Mouse (Mus musculus) heart, embryonic 10.5 days (tissue): ENCODE measurements around the gene Slamf7. TPM values are rescaled to one million over a fixed set of nuclear protein-coding genes. Genes with fewer than 3 reads are reported as not detected.
A peak's percentile ranks its signal among the peaks of the same experiment; 100 is the strongest.

Source experiments
- DNase-seq: peaks from one replicate; pipeline ENCODE4 v3.0.0-alpha.2; 2017; ENCODE audit warnings: low spot score
- H3K27ac ChIP-seq: fragments of 300-500 bp; sonication (generic); 2 replicates; pipeline ENCODE4 v1.5.1; 2016; ENCODE audit warnings: mild to moderate bottlenecking
- H3K27me3 ChIP-seq: fragments of 300-500 bp; sonication (generic); 2 replicates; pipeline ENCODE4 v1.6.1; 2016; ENCODE audit warnings: mild to moderate bottlenecking; ENCODE audit not compliant: poor library complexity, insufficient read depth, severe bottlenecking
- H3K36me3 ChIP-seq: fragments of 300-500 bp; sonication (generic); 2 replicates; pipeline ENCODE4 v1.6.1; 2016; ENCODE audit warnings: mild to moderate bottlenecking, moderate library complexity
- H3K4me1 ChIP-seq: fragments of 300-500 bp; sonication (generic); 2 replicates; pipeline ENCODE4 v1.6.1; 2016; ENCODE audit warnings: mild to moderate bottlenecking
- H3K4me3 ChIP-seq: fragments of 300-500 bp; sonication (generic); 2 replicates; pipeline ENCODE4 v1.5.1; 2016; ENCODE audit warnings: mild to moderate bottlenecking, moderate library complexity
- H3K9me3 ChIP-seq: fragments of 300-500 bp; sonication (generic); 2 replicates; pipeline ENCODE4 v1.6.1; 2016; ENCODE audit warnings: mild to moderate bottlenecking, moderate library complexity
- WGBS: fragments of 180-500 bp; shearing (Covaris S2); methylation state at CpG from one replicate; pipeline ENCODE4 v1.1.7; 2016; 5-methylcytosine and 5-hydroxymethylcytosine counted together
- polyA plus RNA-seq: library from polyadenylated mRNA; unstranded; fragments of >200 nt; fragmentation: Nextera tagmentation; extraction: Ambion mirVana; gene quantifications from 2 replicates; pipeline ENCODE4 v1.2.1, GENCODE M21; 2016

Slamf7 gene
- polyA plus RNA-seq, 1 experiment from 2014 or later, result not detected

- no peak overlapping the region for H3K27ac ChIP-seq
- no peaks in the 10 kb centered on the region; the same call in 1 of the 2 replicates for H3K4me1 ChIP-seq
- WGBS, result 83% methylated on average over 7 of the region's 7 CpGs
- peak; percentile 67 for DNase-seq
- no peaks in the 10 kb centered on the region for H3K36me3 ChIP-seq
- no peaks in the 10 kb centered on the region for H3K27me3 ChIP-seq
- H3K9me3 ChIP-seq, result no peaks in the 10 kb centered on the region
- H3K4me3 ChIP-seq, result no peak overlapping the region
Observed at GRCm38 (mm10) chr1:171630041-171630440, 22.8 kb downstream of the Slamf7 start.

GRCm38 (mm10) chr1:171629168-171629567 is 23.7 kb downstream of the Slamf7 start:
- no peaks in the 10 kb centered on the region; the same call in 1 of the 2 replicates for H3K4me1 ChIP-seq
- WGBS, result 73% methylated on average over 6 of the region's 6 CpGs
- H3K4me3 ChIP-seq, result no peak overlapping the region
- H3K27ac ChIP-seq, result no peak overlapping the region
- H3K27me3 ChIP-seq, result no peaks in the 10 kb centered on the region
- H3K36me3 ChIP-seq, result no peaks in the 10 kb centered on the region
- H3K9me3 ChIP-seq, result no peaks in the 10 kb centered on the region
- DNase-seq, result peak; percentile 48

GRCm38 (mm10) chr1:171627801-171628200 is 25.0 kb downstream of the Slamf7 start:
- Histone ChIP-seq H3K4me1 (no peaks in the 10 kb centered on the region; the same call in 1 of the 2 replicates), H3K9me3 (no peaks in the 10 kb centered on the region), H3K36me3 (no peaks in the 10 kb centered on the region), H3K27ac (no peak overlapping the region), H3K27me3 (no peaks in the 10 kb centered on the region), H3K4me3 (no peak overlapping the region)
- WGBS, result 78% methylated on average over 3 of the region's 3 CpGs
- DNase-seq, result no peak

GRCm38 (mm10) chr1:171620091-171620490 is 32.7 kb downstream of the Slamf7 start:
- H3K27ac ChIP-seq, result no peak overlapping the region
- no peaks in the 10 kb centered on the region for H3K9me3 ChIP-seq
- WGBS, result 87% methylated on average over 6 of the region's 6 CpGs
- no peaks in the 10 kb centered on the region for H3K4me1 ChIP-seq
- H3K4me3 ChIP-seq, result no peak overlapping the region
- no peaks in the 10 kb centered on the region for H3K36me3 ChIP-seq
- DNase-seq, result peak; percentile 66
- H3K27me3 ChIP-seq, result no peaks in the 10 kb centered on the region

- Histone ChIP-seq H3K4me1 (no peaks in the 10 kb centered on the region), H3K36me3 (no peaks in the 10 kb centered on the region), H3K9me3 (no peaks in the 10 kb centered on the region), H3K4me3 (no peak overlapping the region), H3K27me3 (no peaks in the 10 kb centered on the region), H3K27ac (no peak overlapping the region)
- no peak for DNase-seq
- 84% methylated on average over 3 of the region's 3 CpGs for WGBS
Observed at GRCm38 (mm10) chr1:171619645-171620044, 33.2 kb downstream of the Slamf7 start.

GRCm38 (mm10) chr1:171619001-171619400 is 33.8 kb downstream of the Slamf7 start:
- no peaks in the 10 kb centered on the region for H3K27me3 ChIP-seq
- no peak overlapping the region for H3K27ac ChIP-seq
- H3K4me3 ChIP-seq, result no peak overlapping the region
- H3K9me3 ChIP-seq, result no peaks in the 10 kb centered on the region
- H3K4me1 ChIP-seq, result no peaks in the 10 kb centered on the region
- no peaks in the 10 kb centered on the region for H3K36me3 ChIP-seq
- WGBS, result 81% methylated on average over 8 of the region's 8 CpGs
- DNase-seq, result peak; percentile 61

GRCm38 (mm10) chr1:171616881-171617515 is 35.8 kb downstream of the Slamf7 start:
- H3K9me3 ChIP-seq, result no peaks in the 10 kb centered on the region
- no peak overlapping the region for H3K27ac ChIP-seq
- H3K36me3 ChIP-seq, result no peaks in the 10 kb centered on the region
- H3K4me3 ChIP-seq, result no peak overlapping the region
- 0 out of 2 replicates have a peak, but pooled peaks cover 2% of the 10 kb centered on the region for H3K27me3 ChIP-seq
- H3K4me1 ChIP-seq, result no peaks in the 10 kb centered on the region
- 71% methylated on average over 11 of the region's 11 CpGs for WGBS
- no peak for DNase-seq

GRCm38 (mm10) chr1:171613962-171614361 is 38.9 kb downstream of the Slamf7 start:
- Histone ChIP-seq H3K36me3 (no peaks in the 10 kb centered on the region), H3K27me3 (0 out of 2 replicates have a peak, but pooled peaks cover 2% of the 10 kb centered on the region), H3K4me3 (no peak overlapping the region), H3K27ac (no peak overlapping the region), H3K4me1 (no peaks in the 10 kb centered on the region), H3K9me3 (no peaks in the 10 kb centered on the region)
- DNase-seq, result no peak
- WGBS, result 41% methylated on average over 2 of the region's 2 CpGs

- 0 out of 2 replicates have a peak, but pooled peaks cover 2% of the 10 kb centered on the region for H3K27me3 ChIP-seq
- DNase-seq, result no peak
- no peaks in the 10 kb centered on the region for H3K9me3 ChIP-seq
- H3K36me3 ChIP-seq, result no peaks in the 10 kb centered on the region
- no peak overlapping the region for H3K27ac ChIP-seq
- H3K4me1 ChIP-seq, result no peaks in the 10 kb centered on the region
- WGBS, result 32% methylated on average over 1 of the region's 1 CpGs
- H3K4me3 ChIP-seq, result no peak overlapping the region
Observed at GRCm38 (mm10) chr1:171610781-171611180, 42.1 kb downstream of the Slamf7 start.

- no peak overlapping the region for H3K27ac ChIP-seq
- 81% methylated on average over 2 of the region's 2 CpGs for WGBS
- no peak overlapping the region for H3K4me3 ChIP-seq
- H3K36me3 ChIP-seq, result no peaks in the 10 kb centered on the region
- H3K27me3 ChIP-seq, result 0 out of 2 replicates have a peak, but pooled peaks cover 2% of the 10 kb centered on the region
- DNase-seq, result no peak
- no peaks in the 10 kb centered on the region for H3K9me3 ChIP-seq
- no peaks in the 10 kb centered on the region for H3K4me1 ChIP-seq
Observed at GRCm38 (mm10) chr1:171610026-171610425, 42.8 kb downstream of the Slamf7 start.

GRCm38 (mm10) chr1:171607176-171607575 is 45.7 kb downstream of the Slamf7 start, which contains the start of gene Ly9:
Gene Ly9, minus strand, starts transcription at chr1:171607410.
- no peak for DNase-seq
- Histone ChIP-seq H3K27me3 (no peaks in the 10 kb centered on the region), H3K36me3 (no peaks in the 10 kb centered on the region), H3K27ac (no peak within 1 kb of the TSS), H3K4me3 (no peak within 1 kb of the TSS), H3K4me1 (no peaks in the 10 kb centered on the region), H3K9me3 (no peaks in the 10 kb centered on the region)
- 82% methylated on average over 9 of the region's 9 CpGs for WGBS

GRCm38 (mm10) chr1:171606656-171607055 is 46.2 kb downstream of the Slamf7 start:
- Histone ChIP-seq H3K27ac (no peak overlapping the region), H3K27me3 (no peaks in the 10 kb centered on the region), H3K9me3 (no peaks in the 10 kb centered on the region), H3K4me1 (no peaks in the 10 kb centered on the region), H3K36me3 (no peaks in the 10 kb centered on the region), H3K4me3 (no peak overlapping the region)
- DNase-seq, result no peak
- WGBS, result 81% methylated on average over 3 of the region's 3 CpGs

GRCm38 (mm10) chr1:171604686-171605085 is 48.1 kb downstream of the Slamf7 start:
- Histone ChIP-seq H3K27ac (no peak overlapping the region), H3K9me3 (no peaks in the 10 kb centered on the region), H3K27me3 (no peaks in the 10 kb centered on the region), H3K4me1 (0 out of 2 replicates have a peak, but pooled peaks cover 5% of the 10 kb centered on the region), H3K4me3 (no peak overlapping the region), H3K36me3 (no peaks in the 10 kb centered on the region)
- DNase-seq, result no peak
- WGBS, result 74% methylated on average over 3 of the region's 3 CpGs

- no peaks in the 10 kb centered on the region for H3K4me1 ChIP-seq
- no peaks in the 10 kb centered on the region for H3K27me3 ChIP-seq
- 57% methylated on average over 2 of the region's 2 CpGs for WGBS
- no peaks in the 10 kb centered on the region for H3K36me3 ChIP-seq
- no peak for DNase-seq
- H3K4me3 ChIP-seq, result no peak overlapping the region
- H3K9me3 ChIP-seq, result no peaks in the 10 kb centered on the region
- H3K27ac ChIP-seq, result no peak overlapping the region
Observed at GRCm38 (mm10) chr1:171584584-171584983, 68.3 kb downstream of the Slamf7 start.
